Mouse (Mus musculus) granulocyte monocyte progenitor cell, adult 5-6 weeks (primary cell): ENCODE measurements around the gene Glycam1. TPM values are rescaled to one million over a fixed set of nuclear protein-coding genes. Genes with fewer than 3 reads are reported as not detected.
A peak's percentile ranks its signal among the peaks of the same experiment; 100 is the strongest.

Experiments
- ATAC-seq: replicated peaks from 2 replicates; pipeline ENCODE4 v1.8.0; 2016; ENCODE audit warnings: mild to moderate bottlenecking, moderate TSS enrichment, inconsistent platforms; ENCODE audit not compliant: poor library complexity, severe bottlenecking
- total RNA-seq, 2 experiments: library from RNA; stranded (forward) in 1 of 2; stranded (reverse) in 1 of 2; fragments of 200-712, 200-1000 nt in 1 of 2; fragments of >200 nt in 1 of 2; fragmentation: Nextera tagmentation in 1 of 2; gene quantifications; 2 replicates each; pipeline ENCODE4 v1.2.3; 2014 to 2017

The Glycam1 gene
- total RNA-seq, 2 experiments from 2014 or later: not detected

- no peak for ATAC-seq
These were observed 45.2 kb downstream of the Glycam1 start for GRCm38 (mm10) chr15:103519386-103520378.

GRCm38 (mm10) chr15:103518600-103519385 is 46.1 kb downstream of the Glycam1 start:
- ATAC-seq: no peak

- ATAC-seq: peak; percentile 33; the same call in 1 of the 2 replicates
These were observed 50.0 kb downstream of the Glycam1 start for GRCm38 (mm10) chr15:103514914-103515313.

- peak; percentile 86 for ATAC-seq
These were observed 50.8 kb downstream of the Glycam1 start for GRCm38 (mm10) chr15:103514119-103514518.

- ATAC-seq: no peak; the same call in 1 of the 2 replicates
These were observed 51.3 kb downstream of the Glycam1 start for GRCm38 (mm10) chr15:103513621-103514031.

Other genes with a start within 250 kb of the Glycam1 start
- gene Zfp385a, start 225.0 kb downstream of the Glycam1 start, total RNA-seq (2014; fragmentation: Nextera tagmentation): 17.5 and 24.9 TPM in 2 replicates
- 1.8 and 2.7 TPM in 2 replicates for gene Zfp385a, start 225.0 kb downstream of the Glycam1 start, total RNA-seq (2017)
- gene Itga5, start 198.3 kb downstream of the Glycam1 start, total RNA-seq (2014; fragmentation: Nextera tagmentation): 24.7 and 29.8 TPM in 2 replicates
- gene Itga5, start 198.3 kb downstream of the Glycam1 start, total RNA-seq (2017): 5.0 and 12.7 TPM in 2 replicates
- gene Gtsf1, start 134.6 kb downstream of the Glycam1 start, total RNA-seq (2014; fragmentation: Nextera tagmentation): not detected in 2 replicates
- gene Gtsf1, start 134.6 kb downstream of the Glycam1 start, total RNA-seq (2017): not detected in 2 replicates
- 0.86 TPM in 1 of 2 replicates, not detected in the other for gene Gtsf2, start 116.6 kb downstream of the Glycam1 start, total RNA-seq (2014; fragmentation: Nextera tagmentation)
- not detected in 2 replicates for gene Gtsf2, start 116.6 kb downstream of the Glycam1 start, total RNA-seq (2017)
- 77.4 and 94.2 TPM in 2 replicates for gene Nckap1l, start 111.3 kb downstream of the Glycam1 start, total RNA-seq (2014; fragmentation: Nextera tagmentation)
- gene Nckap1l, start 111.3 kb downstream of the Glycam1 start, total RNA-seq (2017): 106 and 107 TPM in 2 replicates
- gene Pde1b, start 62.0 kb downstream of the Glycam1 start, total RNA-seq (2014; fragmentation: Nextera tagmentation): 6.6 and 7.2 TPM in 2 replicates
- gene Pde1b, start 62.0 kb downstream of the Glycam1 start, total RNA-seq (2017): 2.3 and 3.3 TPM in 2 replicates
- not detected in 2 replicates for gene Ppp1r1a, start 27.1 kb downstream of the Glycam1 start, total RNA-seq (2014; fragmentation: Nextera tagmentation)
- not detected in 2 replicates for gene Ppp1r1a, start 27.1 kb downstream of the Glycam1 start, total RNA-seq (2017)
- gene Mucl1, start 190.4 kb upstream of the Glycam1 start, total RNA-seq (2014; fragmentation: Nextera tagmentation): not detected in 2 replicates
- not detected in 2 replicates for gene Mucl1, start 190.4 kb upstream of the Glycam1 start, total RNA-seq (2017)